Mouse (Mus musculus) c-Kit-positive CD71-positive TER-119-negative erythroid progenitor cells, embryonic 14.5 days (primary cell): ENCODE measurements around the gene Mllt3.
A peak's percentile ranks its signal among the peaks of the same experiment; 100 is the strongest.

Experiments used
- DNase-seq: peaks from one replicate; pipeline ENCODE4 v3.0.0-alpha.2; 2013; ENCODE audit warnings: low read depth

Mllt3 gene

DNA sequence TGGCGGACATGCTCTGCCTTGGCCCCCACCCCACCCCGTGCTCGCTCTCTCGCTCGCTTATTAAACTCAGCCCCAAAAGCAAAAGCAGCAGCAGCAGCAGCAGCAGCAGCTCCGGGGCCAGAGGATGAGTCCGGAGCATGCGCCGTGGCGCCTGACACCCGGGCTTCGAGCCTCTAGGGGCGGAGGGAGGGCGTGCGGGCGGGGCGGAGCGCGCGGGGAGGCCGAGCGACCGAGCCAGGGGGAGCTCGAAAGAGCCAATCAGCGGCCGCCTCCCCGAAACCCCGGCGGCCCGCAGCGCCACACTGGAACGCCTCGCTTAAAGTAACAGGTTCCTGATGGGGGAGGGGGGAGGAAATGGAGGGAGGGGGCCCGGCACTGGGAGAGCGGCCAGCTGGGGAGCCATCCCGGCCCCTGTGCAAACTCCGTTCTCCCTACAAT, at the start of gene Mllt3:
TSS of gene Mllt3 (minus strand) at position 149 of the 438 bp plus-strand sequence.
- peak; percentile 93 for DNase-seq

DNA sequence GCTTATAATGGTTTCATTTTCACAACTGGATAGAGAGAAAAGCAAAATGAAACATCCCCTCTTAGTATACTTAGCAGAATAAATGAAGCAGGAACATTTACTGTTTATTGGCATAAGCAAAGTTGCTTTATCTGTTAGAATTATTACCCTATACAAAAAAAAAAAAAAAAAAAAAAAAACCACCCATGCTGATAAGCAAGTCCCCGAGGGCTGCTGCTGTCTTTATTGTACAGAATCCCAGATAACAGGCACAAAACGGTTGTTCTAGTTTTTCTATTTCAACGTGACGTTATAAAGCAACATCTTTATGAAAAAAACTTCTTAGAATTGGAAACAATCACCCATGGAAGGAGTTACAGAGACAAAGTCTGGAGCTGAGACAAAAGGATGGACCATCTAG, 49.2 kb upstream of the Mllt3 start:
- no peak for DNase-seq

DNA sequence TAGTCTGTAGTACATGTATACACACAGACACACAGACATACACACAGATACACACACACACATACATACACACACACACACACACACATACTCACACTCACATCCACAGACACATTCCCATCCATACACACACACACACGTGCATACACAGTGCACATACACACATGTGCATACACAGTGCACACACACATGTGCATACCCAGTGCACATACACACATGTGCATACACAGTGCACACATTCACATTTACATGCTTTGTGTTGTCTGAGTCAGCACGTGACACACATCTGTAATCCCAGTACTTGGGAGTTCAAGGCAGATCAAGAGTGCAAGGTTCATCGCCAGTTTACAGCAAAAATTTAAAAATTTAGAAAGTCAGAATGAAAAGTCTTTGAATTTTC, 48.7 kb upstream of the Mllt3 start:
- DNase-seq, result no peak

DNA sequence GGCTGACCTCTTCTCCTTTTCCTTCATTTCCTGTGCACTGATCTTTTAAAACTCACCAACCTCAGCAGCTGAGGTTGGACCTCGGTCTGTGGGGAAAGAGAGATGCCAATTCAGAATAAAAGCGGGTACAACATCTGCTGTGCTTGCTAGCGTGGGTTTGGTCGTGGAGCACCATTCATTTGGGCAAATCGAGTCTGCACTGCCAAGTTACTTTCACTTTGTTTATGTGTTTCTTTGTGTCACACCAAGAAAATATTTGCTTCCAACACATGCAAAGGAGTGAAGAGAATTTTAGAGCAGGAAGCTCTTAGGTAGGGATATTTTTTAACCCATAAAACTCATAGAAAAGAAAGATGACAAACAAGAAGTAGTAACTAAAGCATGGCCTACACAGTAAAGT, 48.3 kb upstream of the Mllt3 start:
- DNase-seq, result no peak

DNA sequence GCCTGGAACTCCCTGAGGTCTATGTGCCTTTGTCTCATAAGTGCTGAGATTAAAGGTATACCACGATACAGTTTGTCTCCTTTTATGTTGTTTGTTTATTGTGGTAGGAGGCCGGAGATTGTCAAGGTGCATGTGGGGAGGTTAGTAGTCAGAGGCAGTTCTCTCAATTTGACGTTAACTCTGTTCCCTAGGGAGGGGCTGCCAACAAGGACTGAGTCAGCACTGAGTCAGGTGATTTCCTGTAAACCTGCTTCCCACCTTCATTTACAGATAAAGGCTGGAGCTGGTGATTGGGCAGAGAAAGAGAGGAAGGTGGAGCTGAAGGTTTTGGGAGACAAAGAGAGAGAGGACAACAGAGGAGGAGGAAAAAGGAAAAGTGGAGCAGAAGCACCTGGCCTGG, 45.8 kb upstream of the Mllt3 start:
- DNase-seq, result no peak

DNA sequence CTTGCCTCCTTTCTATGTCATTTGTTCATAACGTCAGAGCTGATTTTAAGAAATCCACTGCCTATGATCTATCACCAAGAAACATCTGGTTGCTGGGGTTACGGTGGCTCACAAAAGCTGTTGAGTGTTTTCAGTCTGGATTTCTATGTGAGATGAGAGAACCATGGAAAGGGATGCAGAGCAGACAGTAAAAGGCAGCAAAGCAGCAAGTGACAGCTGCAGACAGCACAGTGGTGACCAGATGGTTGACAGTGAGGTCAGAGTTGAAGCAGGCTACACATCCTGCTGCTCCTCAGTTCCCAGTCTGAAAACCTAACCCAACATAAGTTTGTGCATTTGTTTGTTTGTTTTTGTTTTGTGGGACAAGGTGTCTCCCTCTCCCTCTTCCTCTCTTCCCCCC, 42.2 kb upstream of the Mllt3 start:
- no peak for DNase-seq

DNA sequence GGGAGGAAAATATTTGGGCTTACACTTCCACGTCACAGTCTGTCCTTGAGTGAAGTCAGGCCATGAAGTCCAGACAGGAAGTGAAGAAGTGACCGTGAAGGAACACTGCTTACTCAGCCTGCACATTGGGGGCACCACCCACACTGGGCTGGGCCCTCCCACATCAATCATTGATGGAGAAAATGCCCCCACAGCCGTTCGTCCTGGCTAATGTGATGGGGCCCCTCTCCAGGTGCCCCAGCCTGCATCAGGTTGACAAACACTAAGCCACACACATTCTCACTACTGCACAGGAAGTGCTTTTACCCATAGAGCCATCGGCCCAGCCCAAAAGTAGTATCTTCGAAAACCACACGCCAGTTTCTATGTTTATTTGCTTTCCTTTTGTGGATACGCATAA, 13.1 kb upstream of the Mllt3 start:
- DNase-seq, result no peak

DNA sequence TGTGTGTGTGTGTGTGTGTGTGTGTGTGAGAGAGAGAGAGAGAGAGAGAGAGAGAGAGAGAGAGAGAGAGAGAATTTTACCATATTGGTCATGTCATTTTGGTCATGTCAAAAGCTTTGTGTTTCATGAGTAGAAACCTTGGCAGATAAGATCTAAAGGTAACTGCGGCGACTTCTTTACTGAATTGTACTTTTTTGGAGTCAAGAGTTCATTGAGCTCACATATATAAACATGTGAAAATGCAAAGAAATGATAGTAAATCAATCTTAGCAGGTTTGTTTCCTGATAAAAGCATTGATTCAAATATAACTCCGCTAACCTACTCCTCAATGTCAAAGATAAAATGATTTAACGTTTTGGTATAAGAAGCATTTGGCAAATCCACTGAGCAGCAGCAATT, 12.0 kb upstream of the Mllt3 start:
- no peak for DNase-seq

DNA sequence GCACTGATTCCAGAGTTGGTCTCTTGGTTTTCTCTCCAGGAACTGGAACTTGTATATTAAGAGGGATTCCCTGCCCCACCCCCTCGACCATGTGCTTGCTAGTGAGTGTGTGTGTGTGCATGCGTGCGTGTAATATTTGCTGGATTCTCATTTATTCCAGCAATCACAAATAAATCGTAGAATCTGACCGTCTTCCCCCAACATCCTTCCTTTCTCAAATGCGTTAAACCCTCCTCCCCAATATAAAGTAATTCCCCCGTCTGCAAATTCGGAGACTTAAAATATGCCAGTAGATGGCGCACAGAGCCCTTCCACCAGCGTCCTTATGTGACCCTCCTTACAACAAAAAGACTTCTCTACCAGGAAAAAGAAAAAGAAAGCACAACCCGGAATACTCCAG, 2.2 kb upstream of the Mllt3 start:
- DNase-seq, result no peak

DNA sequence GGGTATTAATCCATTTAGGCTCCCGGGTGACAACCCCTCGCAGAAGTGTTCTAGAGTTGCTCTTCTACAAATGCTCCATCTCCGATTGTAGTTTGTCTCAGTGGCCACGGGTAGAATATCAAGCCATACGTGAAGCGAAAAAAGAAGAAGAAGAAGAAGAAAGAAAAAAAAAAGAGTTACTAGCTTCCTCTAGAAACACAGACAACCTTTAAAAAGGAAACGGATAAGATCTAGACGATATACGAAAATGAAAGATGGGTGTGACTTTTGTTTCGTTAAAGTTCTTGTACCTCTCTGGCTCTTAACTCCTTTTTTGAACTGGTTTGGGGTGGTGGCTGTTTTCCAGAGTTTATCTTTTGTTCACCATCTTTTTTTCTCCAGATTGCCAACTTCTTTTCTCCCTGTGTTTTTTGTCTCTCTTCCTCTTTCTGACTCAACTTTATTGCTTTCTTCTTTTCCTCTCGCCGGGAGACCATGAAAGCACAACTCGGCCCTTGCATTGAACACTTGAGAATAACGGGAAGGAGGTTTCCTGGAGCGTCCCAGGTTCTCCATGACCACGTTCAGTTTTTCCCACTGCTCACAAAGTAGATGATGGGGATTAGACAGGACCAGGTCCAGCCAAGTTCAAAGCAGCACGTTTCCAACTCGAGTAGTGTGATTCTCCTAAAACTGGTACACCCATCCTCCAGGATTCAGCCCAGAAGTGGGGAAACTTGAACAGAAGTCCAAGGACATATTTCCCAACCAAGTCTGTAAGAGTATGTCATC, 1.4 kb upstream of the Mllt3 start:
- no peak for DNase-seq

DNA sequence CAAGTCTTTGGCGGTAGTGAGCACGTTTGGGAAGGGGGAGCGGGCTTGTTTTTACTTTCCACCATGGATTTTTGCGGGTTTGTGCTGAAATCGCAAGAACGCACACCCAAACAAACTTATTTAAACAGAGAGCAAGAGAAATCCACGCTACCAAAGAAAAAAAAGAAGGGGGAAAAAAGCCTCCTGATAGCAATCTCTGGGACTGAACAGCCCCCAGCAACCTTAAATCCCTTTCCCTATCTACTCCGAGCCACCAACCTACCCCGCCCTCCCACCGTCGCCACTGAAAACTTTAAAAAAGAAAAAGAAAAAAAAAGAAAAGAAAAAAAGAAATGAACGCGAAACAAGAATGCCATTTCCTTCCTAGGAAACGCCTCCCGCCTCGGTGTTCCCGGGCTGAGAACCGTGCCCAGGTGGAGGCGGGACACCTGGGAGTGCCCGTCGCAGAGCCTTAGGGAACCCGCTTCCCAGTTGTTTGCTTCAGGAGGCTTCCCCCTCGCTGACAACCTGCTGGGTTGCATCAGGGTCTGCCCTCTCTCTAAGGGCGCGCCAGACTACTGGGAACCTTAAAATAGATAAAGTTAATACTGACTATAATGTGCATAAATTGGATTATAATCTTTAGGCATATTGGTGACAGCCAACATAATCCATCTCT, 694 bp upstream of the Mllt3 start:
- DNase-seq, result no peak

DNA sequence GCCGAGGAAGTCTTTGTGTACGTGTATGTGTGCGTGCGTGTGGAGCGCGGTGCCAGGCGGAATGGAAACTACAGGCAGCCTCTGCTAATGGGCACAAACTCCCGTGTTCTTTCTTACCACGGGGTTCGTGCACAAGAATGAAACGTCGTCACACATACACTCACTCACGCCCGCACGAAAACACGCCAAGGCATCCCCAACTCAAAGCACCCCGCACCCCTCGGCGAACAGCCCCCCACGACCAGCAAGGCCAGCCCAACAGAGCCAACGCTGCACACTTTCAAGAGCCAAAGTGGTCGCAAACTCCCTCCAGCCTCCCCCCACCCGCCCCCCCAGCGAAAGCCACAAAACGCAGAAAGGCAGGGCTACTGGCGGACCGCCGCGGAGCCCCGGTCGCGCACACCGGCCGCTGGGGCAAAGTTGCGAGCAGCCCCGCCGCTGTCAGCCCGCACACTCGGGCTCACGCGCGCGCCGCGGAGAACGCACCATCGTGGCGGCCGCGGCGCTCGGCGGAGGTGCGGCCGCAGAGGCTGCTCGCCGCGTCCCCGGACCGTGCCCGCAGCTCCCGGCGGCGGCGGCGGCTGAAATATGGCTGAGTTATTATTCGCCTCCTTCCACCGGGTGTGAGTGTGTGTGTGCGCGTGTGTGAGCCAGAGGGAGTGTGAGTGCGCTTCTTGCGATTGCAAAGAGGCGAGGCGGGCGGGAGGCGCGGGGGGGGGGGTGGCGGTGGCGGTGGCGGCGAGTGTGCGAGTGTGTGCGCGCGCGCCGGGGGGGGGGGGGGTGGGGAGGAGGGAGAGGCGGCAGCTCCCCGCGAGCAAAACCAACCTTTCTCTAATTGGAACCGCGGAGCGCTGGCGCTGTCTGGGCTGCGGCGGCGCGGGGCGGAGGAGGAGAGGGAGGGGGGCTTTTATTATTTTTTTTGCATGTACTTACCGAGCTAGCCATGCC, 739 bp downstream of the Mllt3 start:
- no peak for DNase-seq

DNA sequence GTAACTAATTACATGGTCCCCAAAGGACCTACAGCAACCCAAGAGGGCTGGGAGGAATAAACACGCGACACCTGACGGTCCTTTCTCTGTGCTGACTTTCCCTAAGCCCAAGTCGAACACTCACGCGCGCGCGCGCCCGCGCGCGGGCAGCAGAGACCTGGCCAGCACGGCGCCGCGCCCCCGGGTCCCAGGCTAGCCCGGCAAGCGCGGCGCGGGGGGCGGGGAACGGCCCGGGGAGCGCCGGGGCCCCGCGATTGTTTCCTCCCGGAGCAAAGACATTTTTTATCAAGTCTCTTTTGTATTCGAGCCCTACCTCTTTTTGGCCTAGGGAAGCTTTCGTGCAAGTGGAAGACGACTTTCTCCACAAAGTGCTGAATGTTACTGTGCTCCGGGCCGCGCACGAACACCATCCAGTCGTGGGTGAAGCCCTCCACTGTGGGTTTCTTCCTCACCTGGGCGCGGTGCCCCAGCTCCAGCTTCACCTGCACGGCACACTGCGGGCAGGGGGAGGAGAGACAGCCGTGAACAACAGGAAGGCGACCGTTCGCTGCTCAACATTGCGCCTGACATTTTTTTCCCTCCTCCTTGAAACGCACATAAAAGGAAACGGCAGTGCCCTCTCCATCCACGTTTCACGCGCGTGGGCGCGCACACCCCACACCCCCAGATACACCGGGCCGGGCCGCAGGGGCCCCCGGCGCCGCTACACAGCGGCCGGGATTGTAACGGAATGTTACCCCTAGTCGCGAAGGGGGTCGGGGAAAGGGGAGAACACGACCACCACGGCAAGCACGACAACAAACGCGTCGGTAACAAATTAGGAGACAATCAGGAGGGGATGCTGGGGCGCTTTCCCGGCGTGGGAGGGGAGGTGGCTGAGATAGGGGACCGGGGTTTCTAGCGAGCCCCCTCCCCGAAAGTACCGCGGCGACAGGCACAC, 1.7 kb downstream of the Mllt3 start:
- no peak for DNase-seq

DNA sequence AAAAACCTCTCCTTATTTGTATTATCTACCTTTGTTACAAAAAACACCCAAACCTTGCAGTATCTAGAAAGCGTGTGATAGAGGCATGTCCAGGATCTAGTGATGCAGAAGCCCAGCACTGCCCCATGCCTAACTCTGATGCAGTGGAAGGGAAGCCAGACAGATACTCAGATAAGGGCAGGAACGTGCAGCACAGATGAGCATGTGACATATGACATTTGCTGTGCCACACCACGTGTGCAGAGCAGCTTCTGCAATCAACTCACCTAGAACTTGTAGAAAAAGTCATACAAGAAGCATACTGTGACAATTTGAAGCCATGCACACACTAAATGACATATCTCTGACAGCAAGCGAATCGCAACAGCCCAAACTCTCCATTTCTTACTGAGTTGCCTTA, 9.6 kb downstream of the Mllt3 start:
- no peak for DNase-seq

DNA sequence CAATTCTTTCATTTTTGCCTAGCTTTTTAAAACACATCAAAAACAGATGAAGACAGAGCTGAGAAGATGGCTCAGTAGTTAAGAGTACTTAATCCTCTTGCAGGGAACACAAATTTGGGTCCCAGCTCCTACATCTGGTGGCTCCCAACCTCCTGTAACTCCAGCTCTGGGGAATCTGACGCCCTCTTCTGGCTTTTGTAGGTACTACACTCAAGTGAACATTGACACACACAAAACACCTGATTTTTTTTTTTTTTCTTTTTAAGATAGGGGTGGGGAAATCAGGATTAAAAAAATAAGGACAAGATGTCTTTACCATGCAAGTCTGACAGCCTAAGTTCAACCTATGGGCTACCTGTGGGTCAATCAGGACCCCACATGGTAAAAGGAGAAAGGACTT, 10.5 kb downstream of the Mllt3 start:
- DNase-seq, result no peak

DNA sequence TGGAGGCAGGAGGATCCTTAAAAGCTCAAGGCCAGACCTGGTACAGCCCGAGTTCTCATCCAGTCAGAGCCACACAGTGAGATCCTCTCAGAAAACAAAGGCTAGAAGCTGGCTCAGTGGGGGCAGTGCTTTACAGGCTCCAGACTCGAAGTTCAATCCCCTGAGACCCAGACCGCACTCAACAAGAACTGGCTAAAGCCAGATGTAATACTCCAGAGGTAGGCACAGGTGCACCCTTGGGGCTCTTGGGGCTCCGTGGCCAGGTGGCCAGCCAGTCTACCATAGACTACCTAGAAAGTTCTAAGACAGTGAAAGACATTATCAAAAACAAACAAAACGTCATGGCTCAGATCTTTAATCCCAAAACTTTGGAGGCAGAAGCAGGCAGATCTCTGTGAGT, 12.7 kb downstream of the Mllt3 start:
- no peak for DNase-seq

DNA sequence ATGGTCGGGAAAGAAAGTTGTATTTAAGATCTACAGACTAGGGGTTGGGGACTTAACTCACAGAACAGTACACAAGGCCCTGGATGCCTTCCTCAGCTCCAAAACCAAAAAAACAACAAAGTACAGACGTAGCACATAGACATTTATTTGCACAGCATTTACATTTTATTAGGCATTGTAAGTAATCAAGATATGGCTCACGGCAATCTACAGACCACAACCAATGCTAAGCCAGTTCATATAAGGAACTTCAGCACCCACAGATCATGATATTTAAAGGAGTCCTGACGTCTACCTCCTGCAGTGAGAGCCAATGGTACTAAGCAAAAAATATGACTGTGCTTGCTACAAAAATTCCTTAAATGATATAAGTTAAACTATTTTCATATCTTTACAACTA, 13.5 kb downstream of the Mllt3 start:
- no peak for DNase-seq

DNA sequence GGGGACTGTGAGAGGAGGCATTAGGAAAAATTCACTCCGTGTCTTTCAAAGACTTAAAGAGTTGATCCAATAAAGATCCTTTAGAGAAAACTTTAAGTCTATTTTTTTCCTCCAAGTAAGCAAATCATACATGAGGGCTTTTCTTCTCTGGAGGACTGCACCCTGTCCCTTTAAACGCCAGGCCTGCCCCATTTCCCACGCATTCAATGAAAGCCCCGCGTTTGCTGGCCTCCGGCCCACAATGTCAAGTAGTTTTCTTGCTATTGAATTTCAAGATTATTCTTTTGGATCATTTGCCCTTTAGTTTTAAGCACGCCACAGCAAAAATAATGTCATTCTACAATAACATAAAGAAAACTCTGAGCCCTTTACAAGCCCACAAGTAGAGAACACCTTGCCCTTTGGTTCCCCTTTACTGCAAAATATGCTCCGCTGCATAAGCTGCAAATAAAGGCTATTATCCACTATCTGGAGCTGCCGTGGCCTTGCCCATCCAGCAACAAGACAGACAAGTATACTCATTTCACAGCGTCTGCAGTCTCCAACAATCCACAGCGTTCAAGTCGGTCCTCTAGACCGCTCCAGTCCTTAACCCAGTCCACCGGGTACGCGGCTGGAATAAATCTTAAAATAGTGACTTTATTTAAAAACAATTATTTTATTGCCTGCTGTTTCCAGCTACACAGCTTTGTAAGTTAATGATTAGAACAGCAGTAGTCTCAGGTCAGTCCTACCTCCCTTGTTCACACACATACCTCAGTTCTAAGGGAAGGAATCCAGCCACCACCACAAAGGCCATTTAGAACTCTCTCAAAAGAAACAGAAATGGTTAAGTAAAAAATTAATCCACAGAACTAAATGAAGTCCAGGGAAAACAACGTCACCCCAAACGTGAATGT, 15.5 kb downstream of the Mllt3 start:
- DNase-seq, result no peak

DNA sequence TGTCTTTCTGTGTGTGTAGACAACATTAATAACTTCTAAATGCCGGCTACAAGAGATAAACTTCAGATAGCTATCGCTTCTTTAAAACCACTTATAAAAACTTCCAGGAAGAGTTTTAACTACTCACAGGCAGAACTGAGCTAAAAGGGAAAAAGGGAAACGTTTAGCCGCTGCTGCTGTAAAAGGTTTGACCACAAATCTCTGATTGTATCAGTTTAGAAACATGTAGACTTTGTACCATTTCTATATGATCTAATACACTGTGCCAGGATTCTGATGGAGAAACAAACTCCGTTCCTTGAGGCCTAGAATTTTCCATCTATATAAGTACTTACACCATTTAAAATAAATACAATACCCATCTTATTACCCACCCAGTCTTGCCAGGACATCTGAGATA, 17.4 kb downstream of the Mllt3 start:
- DNase-seq, result no peak

DNA sequence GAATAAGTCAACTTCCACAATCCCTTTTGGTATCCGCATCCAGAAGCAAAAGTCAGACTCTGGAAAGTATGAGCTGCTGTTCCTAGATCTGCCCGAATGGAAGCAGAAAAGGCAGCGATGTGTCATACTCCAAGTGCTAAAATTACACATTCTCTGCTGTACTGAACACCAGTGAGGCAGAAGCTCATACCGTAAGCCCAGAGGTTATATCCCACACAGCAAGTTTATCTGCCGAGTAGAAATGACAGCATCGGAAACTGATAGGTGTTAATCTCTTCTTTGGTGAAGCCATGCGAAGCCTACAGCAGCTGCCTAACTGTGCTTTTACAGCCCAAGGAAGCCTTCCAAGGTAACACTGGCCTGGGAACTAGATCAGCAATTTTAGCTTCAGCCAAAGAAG, 17.9 kb downstream of the Mllt3 start:
- DNase-seq, result no peak

DNA sequence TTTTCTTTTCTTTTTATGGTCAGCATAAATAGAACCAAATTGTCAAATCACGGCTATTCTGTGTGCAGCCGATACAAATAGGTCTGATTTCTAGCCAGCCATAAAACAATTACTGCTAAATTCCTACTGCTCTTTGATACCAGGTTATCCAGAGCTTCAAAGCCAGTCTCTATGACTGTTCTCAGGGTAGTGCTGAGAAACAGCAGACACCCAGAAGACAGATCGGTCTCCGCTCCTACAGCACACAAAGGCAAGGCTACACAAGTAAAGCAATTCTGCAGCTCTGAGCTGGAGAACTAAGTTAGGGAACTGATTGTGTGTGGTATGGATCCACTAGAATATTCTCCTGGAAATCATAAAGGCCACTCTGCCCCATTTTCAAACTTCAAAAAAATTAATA, 20.4 kb downstream of the Mllt3 start:
- DNase-seq, result no peak
